Mouse (Mus musculus) right cerebral cortex, postnatal 10 days (tissue): ENCODE results near the gene BC049352.

Experiments used
- DNase-seq, 2 experiments: peaks; one replicate each; pipeline ENCODE4 v3.0.0; 2021; ENCODE audit warnings: low spot score in 2 of 2

BC049352 gene

GRCm38 (mm10) chr9:45189661-45190174, 7.9 kb downstream of the BC049352 start:
- no peak for DNase-seq

GRCm38 (mm10) chr9:45195468-45195867, 13.7 kb downstream of the BC049352 start:
- no peak for DNase-seq

- DNase-seq = no peak
These were observed 14.5 kb downstream of the BC049352 start for GRCm38 (mm10) chr9:45196125-45196830.

GRCm38 (mm10) chr9:45197549-45197948, 15.7 kb downstream of the BC049352 start:
- no peak for DNase-seq

GRCm38 (mm10) chr9:45201319-45201947, 19.6 kb downstream of the BC049352 start:
- no peak for DNase-seq

GRCm38 (mm10) chr9:45202021-45202798, 20.4 kb downstream of the BC049352 start:
- DNase-seq = no peak

- DNase-seq = no peak
These were observed 22.1 kb downstream of the BC049352 start, which contains the start of gene Tmprss4 for GRCm38 (mm10) chr9:45203797-45204410. Gene Tmprss4, minus strand, starts transcription at chr9:45204092.

GRCm38 (mm10) chr9:45205143-45205542, 23.3 kb downstream of the BC049352 start:
- no peak for DNase-seq

GRCm38 (mm10) chr9:45206121-45206520, 24.3 kb downstream of the BC049352 start:
- no peak for DNase-seq

GRCm38 (mm10) chr9:45207015-45207743, 25.4 kb downstream of the BC049352 start:
- no peak for DNase-seq

- DNase-seq = no peak
These were observed 30.2 kb downstream of the BC049352 start for GRCm38 (mm10) chr9:45212001-45212400.

- no peak for DNase-seq
These were observed 33.8 kb downstream of the BC049352 start for GRCm38 (mm10) chr9:45215526-45216179.

GRCm38 (mm10) chr9:45219644-45220043, 37.8 kb downstream of the BC049352 start:
- no peak for DNase-seq

GRCm38 (mm10) chr9:45221567-45221966, 39.8 kb downstream of the BC049352 start:
- DNase-seq = peak; percentile 89 to 95

GRCm38 (mm10) chr9:45229359-45229758, 47.6 kb downstream of the BC049352 start:
- no peak for DNase-seq

- DNase-seq = no peak
These were observed 53.9 kb downstream of the BC049352 start for GRCm38 (mm10) chr9:45235668-45236227.

GRCm38 (mm10) chr9:45236744-45237143, 54.9 kb downstream of the BC049352 start:
- no peak for DNase-seq

GRCm38 (mm10) chr9:45241397-45241796, 59.6 kb downstream of the BC049352 start:
- no peak for DNase-seq

GRCm38 (mm10) chr9:45245432-45245831, 63.6 kb downstream of the BC049352 start:
- DNase-seq = no peak

GRCm38 (mm10) chr9:45246060-45246459, 64.3 kb downstream of the BC049352 start:
- DNase-seq = peak; percentile 36 to 37
